Mouse (Mus musculus): ENCODE measurements around the gene Cfap97d2.

GRCm38 (mm10) chr8:13696157-13696556, 9.5 kb upstream of the Cfap97d2 start:
- TF ChIP-seq SRF (IDR thresholded peaks at IDR 0.05; ENCODE audit: control insufficient read depth, insufficient read length, low read depth) (no peak), REST (IDR thresholded peaks at IDR 0.05; ENCODE audit: insufficient read depth, insufficient read length) (no peak), POLR2A (IDR thresholded peaks at IDR 0.05; ENCODE audit: insufficient read length, low read depth) (no peak), POLR2AphosphoS2 (IDR thresholded peaks at IDR 0.05; ENCODE audit: insufficient read length, low read depth) (no peak)
